Mouse (Mus musculus): ENCODE data around the gene Fcnb.

Gene Fcnb

DNA sequence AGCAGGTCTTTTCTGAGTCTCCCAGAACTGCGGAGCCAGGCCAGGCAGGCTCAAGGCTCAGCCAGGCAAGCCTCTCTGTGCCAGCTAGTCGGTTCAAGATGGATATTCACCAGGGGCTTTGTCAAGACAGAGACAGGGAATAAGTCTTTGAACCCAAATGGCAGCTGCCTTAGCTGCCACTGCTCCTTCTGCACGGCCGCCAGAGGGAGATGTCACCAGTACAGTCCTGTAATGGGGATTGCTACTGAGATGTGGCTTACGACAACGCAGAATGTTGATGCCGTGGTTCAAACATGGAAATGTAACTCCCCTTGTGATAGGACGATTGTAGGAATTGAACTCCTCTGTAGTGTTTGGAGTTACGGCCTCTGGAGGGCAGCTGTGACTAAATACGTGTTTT lies 1.4 kb upstream of the Fcnb start:
- DNase-seq (ENCODE audit: low read depth, low spot score): no peak

DNA sequence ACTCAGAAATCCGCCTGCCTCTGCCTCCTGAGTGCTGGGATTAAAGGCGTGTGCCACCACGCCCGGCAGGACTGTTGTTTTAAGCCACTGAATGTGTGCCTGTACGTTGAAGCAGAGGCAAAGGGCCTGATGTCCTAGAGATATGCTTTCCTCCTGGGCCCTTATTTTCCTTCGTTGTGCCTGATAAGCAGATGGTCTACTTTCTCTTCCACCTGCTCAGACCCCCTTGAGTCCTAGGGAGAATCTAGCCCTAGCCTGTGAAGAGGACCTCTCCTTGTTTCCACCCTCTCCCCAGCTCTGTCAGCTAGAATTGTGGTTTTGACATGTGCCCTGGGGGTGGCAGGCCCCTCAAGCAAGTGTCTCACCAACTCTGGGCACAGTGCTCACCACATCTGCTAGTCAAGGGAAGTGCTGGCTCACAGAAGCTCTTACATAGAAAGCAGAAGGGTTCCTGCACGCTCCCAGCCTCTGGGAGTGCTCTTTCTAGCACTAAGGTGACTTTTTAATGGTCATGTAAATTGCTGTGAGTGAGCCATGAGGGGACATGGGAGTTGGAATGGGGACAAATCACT lies 9.0 kb downstream of the Fcnb start:
- DNase-seq (ENCODE audit: low read depth, low spot score): no peak

GRCm38 (mm10) chr2:28068537-28068878 lies 16.2 kb downstream of the Fcnb start:
- no peak for DNase-seq (ENCODE audit: low read depth, low spot score)

DNA sequence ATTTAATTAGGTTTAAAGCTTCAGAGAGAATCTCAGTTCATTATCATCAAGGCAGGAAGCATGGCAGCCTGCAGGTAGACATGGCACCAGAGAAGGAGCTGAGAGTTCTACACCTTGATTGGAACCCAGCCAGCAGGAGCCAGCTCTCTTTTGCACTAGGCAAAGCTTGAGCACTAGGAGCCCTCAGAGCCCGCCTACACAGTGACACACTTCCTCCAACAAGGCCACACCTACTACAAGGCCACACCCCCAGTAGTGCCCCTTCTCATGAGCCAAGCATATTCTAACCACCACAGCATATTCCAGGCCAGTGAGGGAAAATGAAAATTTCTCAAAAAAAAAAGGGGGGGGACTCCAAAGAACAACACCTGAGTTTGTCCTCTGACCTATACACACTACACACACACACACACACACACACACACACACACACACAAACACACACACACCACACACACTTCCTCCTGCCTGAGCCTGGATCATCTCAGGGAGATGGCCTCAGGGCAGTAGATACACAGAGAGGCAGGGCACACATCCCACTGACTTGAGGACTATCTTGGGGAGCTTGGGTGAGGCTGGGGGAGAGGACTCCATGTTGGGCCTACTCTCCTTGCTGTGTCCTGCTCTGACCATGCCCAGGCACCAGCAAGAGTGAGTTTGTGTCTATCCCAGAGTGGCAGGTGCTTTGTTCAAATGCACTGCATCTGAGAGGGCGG lies 16.7 kb downstream of the Fcnb start:
- peak; percentile 52 for DNase-seq (ENCODE audit: low read depth, low spot score)

- DNase-seq (ENCODE audit: low read depth, low spot score): no peak
Measured at GRCm38 (mm10) chr2:28067175-28067574, 17.5 kb downstream of the Fcnb start.

DNA sequence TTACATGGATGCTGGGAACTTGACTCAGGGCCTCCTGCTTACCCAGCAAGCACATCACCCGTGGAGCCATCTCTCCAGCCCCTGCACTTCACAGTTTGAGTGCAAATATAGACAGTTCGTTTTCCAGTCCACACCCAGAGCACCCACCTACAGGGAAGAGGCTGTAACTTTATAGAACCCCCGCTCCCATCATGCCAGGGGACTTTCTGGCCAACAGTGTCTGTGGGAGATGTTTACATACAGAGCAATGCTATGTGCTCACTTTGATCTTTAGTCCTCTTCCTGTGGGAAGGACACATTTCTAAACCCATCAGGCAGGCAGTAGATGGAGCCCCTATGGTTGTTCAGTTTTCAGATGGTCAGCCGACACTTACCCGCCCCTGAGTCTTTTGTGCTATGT lies 18.0 kb downstream of the Fcnb start:
- no peak for DNase-seq (ENCODE audit: low read depth, low spot score)

DNA sequence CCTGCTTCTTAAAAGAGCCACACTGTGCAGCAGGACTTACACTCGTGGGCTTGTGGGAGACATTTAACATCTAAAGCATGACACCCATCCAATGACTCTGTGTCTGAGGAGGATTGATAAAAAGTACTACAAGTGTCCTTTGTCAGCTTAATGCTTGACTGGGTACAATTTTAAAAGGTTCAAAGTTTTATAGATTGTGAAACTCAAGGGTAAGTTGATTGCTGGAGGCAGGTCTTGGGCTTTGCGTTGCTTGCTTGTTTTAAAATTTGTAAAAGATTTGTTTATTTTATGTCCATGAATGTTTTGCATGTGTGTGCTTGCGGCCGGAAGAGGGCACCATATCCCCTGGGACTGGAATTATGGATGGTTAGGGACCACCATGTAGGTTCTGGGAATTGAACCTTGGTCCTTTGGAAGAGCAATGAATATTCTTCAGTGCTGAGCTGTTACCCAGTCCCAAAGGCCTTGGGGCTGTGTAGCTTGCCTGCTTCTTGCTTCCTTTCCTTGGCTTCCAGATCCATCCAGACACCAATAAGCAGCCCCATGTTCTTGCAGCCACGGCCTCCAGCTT lies 19.5 kb downstream of the Fcnb start:
- DNase-seq (ENCODE audit: low read depth, low spot score): no peak

DNA sequence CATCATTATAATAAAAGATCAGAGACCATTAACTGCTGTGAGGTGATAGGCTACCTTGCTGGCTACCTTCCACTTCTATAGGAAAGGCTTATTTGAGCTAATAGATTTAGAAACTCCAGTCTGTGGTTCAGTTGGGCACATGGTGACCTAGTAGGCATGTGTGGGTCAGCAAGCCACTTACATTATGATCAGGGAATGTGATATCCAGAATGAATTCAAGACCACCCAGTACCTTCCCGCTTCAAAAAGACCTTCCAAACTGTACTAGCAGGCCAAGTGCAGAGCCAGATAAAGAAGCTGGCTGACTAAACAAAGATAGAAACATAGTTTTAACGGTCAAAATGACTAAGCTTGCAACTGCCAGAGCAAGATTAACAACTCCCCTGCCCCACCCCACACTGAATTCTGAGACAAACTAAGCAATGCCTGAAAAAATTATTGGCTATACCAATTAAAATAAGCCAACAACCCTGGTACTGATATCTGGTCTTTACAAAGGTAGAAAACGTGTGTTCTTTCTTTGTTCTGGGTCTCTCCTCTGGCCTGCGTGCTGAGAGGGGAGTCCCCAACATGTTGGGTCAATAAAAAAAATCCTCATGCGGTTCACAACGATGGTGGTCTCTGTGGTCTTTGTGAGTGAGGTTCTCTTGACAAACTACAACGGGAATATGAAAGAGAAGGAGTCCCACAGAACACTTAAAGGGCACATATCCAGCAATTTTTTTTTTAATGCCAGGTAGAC lies 20.2 kb downstream of the Fcnb start:
- DNase-seq (ENCODE audit: low read depth, low spot score): peak; percentile 71

DNA sequence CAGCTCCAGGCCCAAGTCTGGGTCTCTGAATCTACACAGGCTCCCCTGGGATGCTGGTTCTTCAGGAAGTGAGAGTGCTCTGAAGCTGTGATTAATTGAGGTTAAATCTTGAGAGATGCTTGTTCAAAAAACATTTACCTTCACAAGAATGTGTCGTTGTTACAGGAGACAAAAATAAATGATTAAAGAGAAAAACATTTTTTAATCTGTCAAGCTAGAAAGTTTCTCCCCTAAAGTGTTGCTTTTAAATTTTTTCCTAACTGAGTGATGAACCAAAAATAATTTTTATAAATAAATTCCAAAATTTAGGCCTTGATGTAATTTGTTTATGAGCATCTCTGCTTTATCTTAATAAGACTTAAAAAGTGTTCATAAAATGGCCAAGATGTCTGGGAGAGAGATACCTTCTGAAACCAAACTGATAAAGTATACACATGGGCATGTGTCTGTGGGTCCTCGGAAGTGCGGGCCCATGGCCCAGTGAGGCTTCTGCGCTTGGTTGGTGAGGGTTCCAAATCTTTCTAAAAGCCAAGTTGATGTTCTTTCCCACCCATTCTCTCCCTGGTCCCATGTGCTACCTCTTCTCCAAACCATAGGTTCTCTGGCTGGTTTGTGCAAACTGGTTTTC lies 20.9 kb downstream of the Fcnb start:
- no peak for DNase-seq (ENCODE audit: low read depth, low spot score)

DNA sequence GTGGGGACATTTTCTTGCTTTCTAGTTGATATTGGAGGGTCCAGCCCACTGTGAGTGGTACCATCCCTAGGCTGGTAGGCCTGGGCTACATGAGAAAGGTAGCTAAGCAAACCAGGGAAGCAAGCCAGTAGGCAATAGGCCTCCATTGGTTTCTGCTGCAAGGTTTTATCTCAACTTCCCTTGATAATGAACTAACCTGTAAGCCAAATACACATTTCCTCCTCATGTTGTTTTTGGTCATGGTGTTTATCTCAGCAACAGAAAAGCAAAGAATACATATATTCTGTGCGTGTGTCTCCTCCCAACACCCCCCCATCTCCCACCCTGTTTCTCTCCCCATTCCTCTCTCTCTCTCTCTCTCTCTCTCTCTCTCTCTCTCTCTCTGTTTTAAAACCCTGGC lies 24.8 kb downstream of the Fcnb start:
- no peak for DNase-seq (ENCODE audit: low read depth, low spot score)

- DNase-seq (ENCODE audit: low read depth, low spot score): no peak
Measured at GRCm38 (mm10) chr2:28047092-28047491, 37.6 kb downstream of the Fcnb start.

GRCm38 (mm10) chr2:28046311-28046710 lies 38.4 kb downstream of the Fcnb start:
- no peak for DNase-seq (ENCODE audit: low read depth, low spot score)

GRCm38 (mm10) chr2:28044920-28045598 lies 39.6 kb downstream of the Fcnb start:
- DNase-seq (ENCODE audit: low read depth, low spot score): peak; percentile 60

- no peak for DNase-seq (ENCODE audit: low read depth, low spot score)
Measured at GRCm38 (mm10) chr2:28040466-28040865, 44.2 kb downstream of the Fcnb start.

GRCm38 (mm10) chr2:28039647-28040325 lies 44.9 kb downstream of the Fcnb start:
- DNase-seq (ENCODE audit: low read depth, low spot score): no peak

GRCm38 (mm10) chr2:28038391-28039096 lies 46.1 kb downstream of the Fcnb start:
- no peak for DNase-seq (ENCODE audit: low read depth, low spot score)

- DNase-seq (ENCODE audit: low read depth, low spot score): no peak
Measured at GRCm38 (mm10) chr2:28037505-28038390, 46.9 kb downstream of the Fcnb start.

DNA sequence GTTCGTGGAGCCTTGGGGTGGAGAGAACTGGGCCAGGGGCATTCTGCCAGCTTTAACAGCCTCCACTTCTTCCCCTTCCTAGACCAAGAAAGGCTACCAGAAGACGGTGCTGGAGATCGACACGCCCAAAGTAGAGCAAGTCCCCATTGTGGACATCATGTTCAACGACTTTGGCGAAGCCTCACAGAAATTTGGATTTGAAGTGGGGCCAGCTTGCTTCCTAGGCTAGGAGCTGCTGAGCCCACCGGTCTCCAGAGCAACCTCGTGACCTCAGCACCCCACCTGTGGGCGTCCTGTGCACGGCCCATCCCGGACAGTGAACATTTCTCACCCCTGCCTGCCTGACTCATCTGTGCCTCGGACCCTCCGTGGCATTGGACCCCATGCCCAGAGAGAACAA lies 47.9 kb downstream of the Fcnb start:
- no peak for DNase-seq (ENCODE audit: low read depth, low spot score)

DNA sequence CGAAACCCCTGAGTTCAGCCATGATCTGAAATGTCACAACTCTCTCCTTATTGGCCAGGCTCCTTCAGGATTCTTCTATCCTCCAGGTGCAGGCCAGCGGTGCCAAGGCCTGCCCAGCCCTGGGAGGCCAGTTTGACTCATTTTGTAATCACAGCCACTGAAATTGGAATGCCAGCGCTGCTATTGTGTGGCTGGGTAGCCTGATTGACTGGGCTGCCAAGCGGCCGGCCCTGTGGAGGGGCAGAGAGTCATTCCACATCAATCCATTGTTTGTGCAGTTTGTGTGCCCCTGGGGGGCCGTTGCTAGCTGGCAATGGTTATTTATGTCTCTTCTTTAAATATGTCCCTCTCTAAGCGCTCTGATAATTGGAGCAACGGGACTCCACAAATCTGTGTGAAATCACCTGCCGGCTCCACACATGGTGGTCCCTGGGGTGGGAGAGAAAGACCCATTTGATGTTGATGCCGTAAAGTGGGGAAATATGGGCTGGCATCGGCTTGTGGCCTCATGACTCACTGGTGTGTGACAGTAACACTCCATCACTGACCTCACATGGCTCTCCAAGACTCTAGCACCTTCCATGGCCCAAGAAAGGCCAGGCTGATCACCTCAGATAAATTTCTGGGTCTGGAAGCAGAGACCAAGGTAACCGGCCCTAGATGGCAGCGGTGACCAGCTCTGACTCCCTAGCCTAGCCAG lies 50.5 kb downstream of the Fcnb start:
- no peak for DNase-seq (ENCODE audit: low read depth, low spot score)
